Mouse (Mus musculus) liver, adult 2 months (tissue): ENCODE measurements around the gene Carf.

ENCODE experiments used
- CTCF ChIP-seq: fragments of 200-500 bp; IDR thresholded peaks from 2 replicates; pipeline ENCODE4 v1.5.1; 2011; ENCODE audit warnings: low read depth, low read length, control low read depth
- POLR2A ChIP-seq: fragments of 200-500 bp; IDR thresholded peaks from 2 replicates; pipeline ENCODE4 v1.6.1; 2011; ENCODE audit warnings: low read length, control low read depth; ENCODE audit not compliant: insufficient read depth; ENCODE audit errors: extremely low read depth

- no peak for TF ChIP-seq CTCF
- no peak for TF ChIP-seq POLR2A
These were observed 90.4 kb downstream of the Carf start for GRCm38 (mm10) chr1:60188454-60188853.
